Mouse (Mus musculus): ENCODE measurements around the gene Mdm2.
"Not testable (repeated sequence)": the region's sequence is repeated elsewhere in the genome, so short reads cannot be mapped to it uniquely, and the experiment has no call there.

The Mdm2 gene

DNA sequence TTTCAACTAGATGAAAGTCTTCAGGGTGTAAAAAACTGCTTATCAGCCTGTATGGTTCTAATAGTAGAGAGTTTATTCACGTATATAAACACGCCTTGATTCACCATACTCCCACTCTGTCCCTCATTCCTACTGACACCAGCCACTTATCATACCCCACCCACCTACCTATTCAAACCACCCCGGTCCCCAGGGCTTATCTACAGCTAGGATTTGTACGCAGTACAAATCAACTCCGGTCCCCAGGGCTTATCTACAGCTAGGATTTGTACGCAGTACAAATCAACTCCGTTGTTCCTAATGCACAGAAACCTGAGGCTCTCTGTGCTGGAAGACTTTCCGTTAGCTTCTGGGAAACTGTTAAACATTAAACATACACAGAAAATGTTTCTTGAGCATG is 23.1 kb upstream of the Mdm2 start:
- not testable (repeated sequence) for DNase-seq (ENCODE audit: low read depth in 1 of 2, low spot score in 2 of 2)

GRCm38 (mm10) chr10:117732962-117733592 is 22.5 kb upstream of the Mdm2 start:
- no peak for DNase-seq (ENCODE audit: low read depth in 1 of 2, low spot score in 2 of 2)

DNA sequence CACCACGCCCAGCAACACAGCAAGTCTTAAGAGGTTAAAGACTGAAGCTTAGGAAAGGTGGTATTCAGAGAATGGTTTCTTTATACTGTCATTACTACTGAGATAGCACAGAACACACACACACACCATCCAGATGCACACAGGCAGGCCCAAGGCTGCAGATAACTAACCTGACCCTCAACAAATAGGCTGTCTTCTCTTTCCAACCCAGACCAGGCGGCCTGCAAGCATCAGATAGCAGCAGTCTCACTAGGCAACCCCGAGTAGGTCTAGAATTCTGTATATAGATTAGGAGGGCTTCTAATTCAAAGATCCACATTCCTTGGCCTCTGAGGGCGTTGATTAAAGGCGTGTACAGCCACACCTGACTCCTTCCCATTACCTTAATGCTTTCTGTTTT is 21.6 kb upstream of the Mdm2 start:
- DNase-seq (ENCODE audit: low read depth in 1 of 2, low spot score in 2 of 2), result no peak

GRCm38 (mm10) chr10:117731244-117732101 is 20.9 kb upstream of the Mdm2 start:
- no peak for DNase-seq (ENCODE audit: low read depth in 1 of 2, low spot score in 2 of 2)

DNA sequence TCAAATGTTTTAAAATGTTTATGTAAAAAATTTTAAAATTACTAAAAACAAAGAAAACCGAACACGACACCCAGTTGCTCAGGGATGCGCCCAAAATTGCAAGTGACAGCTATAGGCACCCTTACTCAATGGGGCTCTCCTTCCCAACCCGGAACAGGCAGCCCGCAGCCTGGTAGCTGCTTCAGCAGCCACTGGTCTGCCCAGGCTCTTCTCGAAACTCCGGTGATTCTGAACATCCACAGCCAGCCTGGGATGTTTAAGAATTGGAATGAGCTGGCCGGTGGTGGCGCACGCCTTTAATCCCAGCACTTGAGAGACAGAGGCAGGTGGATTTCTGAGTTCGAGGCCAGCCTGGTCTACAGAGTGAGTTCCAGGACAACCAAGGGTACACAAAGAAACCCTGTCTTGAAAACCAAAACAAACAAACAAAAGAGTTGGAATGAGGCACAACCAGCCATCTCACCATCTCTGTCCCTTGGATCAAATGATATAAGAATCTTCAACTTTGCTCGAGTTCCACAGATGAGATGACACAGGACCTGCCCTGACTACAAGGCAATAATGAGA is 20.2 kb upstream of the Mdm2 start:
- DNase-seq (ENCODE audit: low read depth in 1 of 2, low spot score in 2 of 2), result no peak

DNA sequence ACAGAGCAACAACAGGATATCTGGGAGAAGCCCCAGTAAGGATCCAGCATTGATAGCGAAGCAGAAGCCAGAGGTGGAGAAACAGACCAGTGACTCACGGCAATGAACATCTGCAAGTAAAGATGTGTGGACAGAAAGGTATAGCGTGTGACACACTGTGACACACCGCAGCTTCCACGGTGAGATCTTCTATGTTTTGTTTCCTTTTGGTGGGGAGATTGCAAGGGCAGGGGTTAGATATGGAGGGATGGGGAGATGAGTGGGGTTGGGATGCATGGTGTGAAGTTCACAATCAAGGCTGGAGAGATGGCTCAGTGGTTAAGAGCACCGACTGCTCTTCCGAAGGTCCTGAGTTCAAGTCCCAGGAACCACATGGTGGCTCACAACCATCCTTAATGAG is 19.6 kb upstream of the Mdm2 start:
- no peak for DNase-seq (ENCODE audit: low read depth in 1 of 2, low spot score in 2 of 2)

- DNase-seq (ENCODE audit: low read depth in 1 of 2, low spot score in 2 of 2), result no peak
Measured at GRCm38 (mm10) chr10:117729139-117729814, 18.7 kb upstream of the Mdm2 start.

- DNase-seq (ENCODE audit: low read depth in 1 of 2, low spot score in 2 of 2), result no peak
Measured at GRCm38 (mm10) chr10:117728574-117728973, 18.0 kb upstream of the Mdm2 start.

DNA sequence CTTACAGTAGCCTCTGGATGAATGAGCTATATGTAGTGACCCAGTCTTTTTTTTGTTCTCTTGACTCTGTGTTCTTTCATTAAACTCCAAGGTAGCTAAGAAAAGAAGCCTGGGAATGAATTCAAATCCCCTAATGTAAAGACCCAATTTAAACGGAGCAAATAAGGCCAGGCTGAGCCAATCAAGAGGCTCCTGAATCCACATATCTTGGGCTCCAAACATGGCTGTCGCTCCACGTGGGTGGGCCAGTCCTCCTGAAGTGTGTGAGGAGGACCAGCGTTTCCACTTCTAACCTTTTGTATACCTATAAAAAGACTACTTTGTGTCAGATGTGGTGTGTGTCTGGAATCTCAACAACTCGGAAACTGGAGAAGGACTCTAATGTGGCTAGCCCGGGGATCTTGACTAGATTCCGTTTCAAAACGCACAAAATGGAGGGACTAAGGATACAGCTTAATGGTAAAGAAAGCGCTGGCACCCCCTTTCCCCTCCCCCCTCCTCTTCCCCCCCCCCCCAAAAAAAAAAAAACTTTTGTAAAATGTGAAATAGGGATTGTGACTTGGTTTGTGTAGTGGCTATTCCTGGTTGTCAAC is 17.1 kb upstream of the Mdm2 start:
- no peak for DNase-seq (ENCODE audit: low read depth in 1 of 2, low spot score in 2 of 2)

DNA sequence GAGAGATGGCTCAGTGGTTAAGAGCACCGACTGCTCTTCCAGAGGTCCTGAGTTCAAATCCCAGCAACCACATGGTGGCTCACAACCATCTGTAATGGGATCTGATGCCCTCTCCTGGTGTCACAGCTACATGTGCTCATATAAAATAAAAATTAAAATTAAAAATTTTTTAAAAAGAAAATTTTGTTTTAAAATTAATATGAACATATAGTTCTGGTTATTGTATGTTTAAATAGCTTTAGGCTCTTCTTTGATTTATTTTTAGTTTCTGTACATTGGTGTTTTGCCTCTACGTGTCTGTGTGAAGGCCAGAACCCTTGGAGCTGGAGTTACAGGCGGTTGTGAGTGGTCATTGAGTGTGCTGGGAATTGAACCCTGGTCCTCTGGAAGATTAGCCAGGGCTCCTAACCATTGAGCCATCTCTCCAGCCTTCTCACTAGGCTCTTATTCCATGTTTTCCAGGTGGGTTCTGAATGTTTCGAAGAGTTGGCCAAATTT is 16.4 kb upstream of the Mdm2 start:
- no peak for DNase-seq (ENCODE audit: low read depth in 1 of 2, low spot score in 2 of 2)

- DNase-seq (ENCODE audit: low read depth in 1 of 2, low spot score in 2 of 2), result no peak
Measured at GRCm38 (mm10) chr10:117726350-117726749, 15.8 kb upstream of the Mdm2 start.

DNA sequence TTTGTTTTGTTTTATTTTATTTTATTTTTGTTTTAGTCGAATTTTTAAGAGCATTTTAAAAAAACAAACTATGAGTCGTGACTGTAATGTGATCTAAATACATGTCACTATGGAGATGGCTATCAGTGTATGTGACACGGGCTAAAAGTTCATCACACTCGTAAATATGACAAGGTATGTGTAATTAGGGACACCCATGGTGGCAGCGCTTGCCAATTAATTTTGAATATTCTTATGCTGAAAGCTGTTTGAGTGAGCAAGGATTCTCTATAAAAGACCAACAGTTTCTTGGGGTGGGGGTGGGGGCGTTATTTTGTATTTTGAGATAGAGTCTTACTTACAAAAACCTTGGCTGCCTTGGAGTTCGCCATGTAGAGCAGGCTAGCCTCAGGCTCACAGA is 15.1 kb upstream of the Mdm2 start:
- no peak for DNase-seq (ENCODE audit: low read depth in 1 of 2, low spot score in 2 of 2)

DNA sequence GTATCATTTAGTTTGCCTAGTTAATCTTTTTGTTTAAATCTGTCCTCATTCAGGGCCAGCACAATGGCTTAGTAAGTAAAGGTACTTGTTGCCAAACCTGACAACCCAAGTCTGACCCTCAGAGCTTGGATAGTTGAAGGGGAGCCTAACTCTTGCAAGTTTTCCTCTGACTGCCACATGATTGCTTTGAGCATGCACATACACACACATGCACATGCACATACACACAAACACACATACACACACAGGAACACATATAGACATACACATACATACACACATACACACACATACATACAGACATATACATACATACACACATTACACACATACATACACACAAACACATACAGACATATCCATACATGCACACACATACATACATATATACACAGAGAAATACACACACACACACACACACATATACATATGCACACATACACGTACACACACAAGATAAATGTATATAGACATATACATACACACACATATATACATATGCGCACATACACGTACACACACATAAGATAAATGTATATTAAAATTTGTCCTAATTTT is 14.3 kb upstream of the Mdm2 start:
- DNase-seq (ENCODE audit: low read depth in 1 of 2, low spot score in 2 of 2), result no peak

- DNase-seq (ENCODE audit: low read depth in 1 of 2, low spot score in 2 of 2), result no peak
Measured at GRCm38 (mm10) chr10:117724136-117724718, 13.7 kb upstream of the Mdm2 start.

- DNase-seq (ENCODE audit: low read depth in 1 of 2, low spot score in 2 of 2), result no peak
Measured at GRCm38 (mm10) chr10:117718161-117719119, 7.9 kb upstream of the Mdm2 start.

DNA sequence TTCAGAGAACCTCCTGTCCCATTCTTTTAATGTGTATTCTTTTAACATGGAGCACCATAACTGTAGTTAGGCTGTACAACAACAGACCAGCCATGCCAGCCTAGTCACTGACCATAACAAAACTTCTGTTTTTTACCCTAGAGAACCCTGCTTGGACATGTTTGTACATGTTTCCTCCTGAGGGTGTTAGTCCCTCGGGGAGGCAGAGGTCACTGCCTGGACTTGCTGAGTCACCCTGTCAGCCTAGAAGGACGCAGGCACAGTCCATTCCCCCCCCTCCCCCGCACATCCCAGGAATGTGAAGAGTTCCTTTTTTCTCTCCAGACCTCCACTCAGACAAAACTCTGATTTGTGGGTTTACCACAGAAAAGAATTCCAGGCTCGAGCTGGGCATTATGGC is 7.0 kb upstream of the Mdm2 start:
- DNase-seq (ENCODE audit: low read depth in 1 of 2, low spot score in 2 of 2), result no peak

- no peak for DNase-seq (ENCODE audit: low read depth in 1 of 2, low spot score in 2 of 2)
Measured at GRCm38 (mm10) chr10:117716686-117717085, 6.1 kb upstream of the Mdm2 start.

GRCm38 (mm10) chr10:117715654-117716053 is 5.1 kb upstream of the Mdm2 start:
- not testable (repeated sequence) for DNase-seq (ENCODE audit: low read depth in 1 of 2, low spot score in 2 of 2)

DNA sequence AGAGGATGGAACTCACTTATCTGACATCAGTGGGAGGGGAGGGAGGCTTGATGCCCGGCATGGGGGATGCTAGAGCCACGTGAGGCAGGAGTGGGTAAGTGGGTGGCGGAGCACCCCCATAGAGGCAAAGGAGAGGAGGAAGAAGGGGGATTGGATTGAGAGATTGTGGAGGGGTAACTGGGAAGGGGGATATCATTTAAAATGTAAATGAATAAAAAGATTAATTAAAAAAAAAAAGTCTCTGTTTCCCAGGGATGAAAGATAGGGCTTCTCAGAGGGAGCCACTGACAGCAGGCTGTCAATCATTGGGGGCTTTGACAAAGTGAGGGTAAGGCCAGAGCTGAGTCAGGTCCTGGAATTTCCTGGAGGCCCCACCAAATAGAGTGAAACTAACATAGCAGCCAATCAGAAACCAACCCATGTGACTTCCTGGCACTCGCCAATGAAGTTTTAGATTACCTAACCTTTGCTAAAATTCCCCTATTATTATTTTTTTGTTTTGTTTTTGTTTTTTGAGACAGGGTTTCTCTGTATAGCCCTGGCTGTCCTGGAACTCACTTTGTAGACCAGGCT is 4.5 kb upstream of the Mdm2 start:
- no peak for DNase-seq (ENCODE audit: low read depth in 1 of 2, low spot score in 2 of 2)
